Mouse (Mus musculus) ES-Bruce4 (cell line): ENCODE measurements at regions not wholly inside any gene's neighbourhood (a gene's known extent, or its start where the extent isn't known, plus 50 kb on each side); places are given as distances from the start of the nearest gene placed in this dataset.

ENCODE experiments used
- H3K27ac ChIP-seq: 2 replicates; pipeline ENCODE4 v1.5.1; 2012; ENCODE audit warnings: low read length, inconsistent platforms; ENCODE audit not compliant: insufficient read depth
- H3K27me3 ChIP-seq: 2 replicates; pipeline ENCODE4 v1.6.1; 2012; ENCODE audit warnings: mild to moderate bottlenecking, low read length, inconsistent platforms; ENCODE audit not compliant: control insufficient read depth, poor library complexity, insufficient read depth, severe bottlenecking
- H3K36me3 ChIP-seq: 2 replicates; pipeline ENCODE4 v1.6.1; 2012; ENCODE audit warnings: inconsistent platforms, mild to moderate bottlenecking, low read length, moderate library complexity; ENCODE audit not compliant: control insufficient read depth, poor library complexity, insufficient read depth, severe bottlenecking
- H3K4me1 ChIP-seq: one replicate; pipeline ENCODE4 v1.8.1; 2011; ENCODE audit warnings: low read length; ENCODE audit not compliant: control insufficient read depth, insufficient read depth
- H3K4me3 ChIP-seq: 2 replicates; pipeline ENCODE4 v1.5.1; 2011; ENCODE audit warnings: low read depth, mild to moderate bottlenecking, low read length
- H3K9ac ChIP-seq: 2 replicates; pipeline ENCODE4 v1.6.1; 2012; ENCODE audit warnings: low read depth, mild to moderate bottlenecking, inconsistent platforms; ENCODE audit not compliant: poor library complexity, severe bottlenecking
- H3K9me3 ChIP-seq: replicated peaks from 2 replicates; pipeline ENCODE4 v1.6.1; 2012; ENCODE audit warnings: mild to moderate bottlenecking, low read length, inconsistent platforms; ENCODE audit not compliant: control insufficient read depth, poor library complexity, insufficient read depth, severe bottlenecking
- CTCF ChIP-seq: IDR thresholded peaks from one replicate; pipeline ENCODE4 v1.8.1; 2011; ENCODE audit warnings: low read depth, low read length
- EP300 ChIP-seq: IDR thresholded peaks from 2 replicates; pipeline ENCODE4 v1.6.1; 2011; ENCODE audit warnings: low read depth, low read length; ENCODE audit not compliant: insufficient read depth
- POLR2A ChIP-seq: IDR thresholded peaks from one replicate; pipeline ENCODE4 v1.8.1; 2011; ENCODE audit warnings: low read length; ENCODE audit not compliant: insufficient read depth

DNA sequence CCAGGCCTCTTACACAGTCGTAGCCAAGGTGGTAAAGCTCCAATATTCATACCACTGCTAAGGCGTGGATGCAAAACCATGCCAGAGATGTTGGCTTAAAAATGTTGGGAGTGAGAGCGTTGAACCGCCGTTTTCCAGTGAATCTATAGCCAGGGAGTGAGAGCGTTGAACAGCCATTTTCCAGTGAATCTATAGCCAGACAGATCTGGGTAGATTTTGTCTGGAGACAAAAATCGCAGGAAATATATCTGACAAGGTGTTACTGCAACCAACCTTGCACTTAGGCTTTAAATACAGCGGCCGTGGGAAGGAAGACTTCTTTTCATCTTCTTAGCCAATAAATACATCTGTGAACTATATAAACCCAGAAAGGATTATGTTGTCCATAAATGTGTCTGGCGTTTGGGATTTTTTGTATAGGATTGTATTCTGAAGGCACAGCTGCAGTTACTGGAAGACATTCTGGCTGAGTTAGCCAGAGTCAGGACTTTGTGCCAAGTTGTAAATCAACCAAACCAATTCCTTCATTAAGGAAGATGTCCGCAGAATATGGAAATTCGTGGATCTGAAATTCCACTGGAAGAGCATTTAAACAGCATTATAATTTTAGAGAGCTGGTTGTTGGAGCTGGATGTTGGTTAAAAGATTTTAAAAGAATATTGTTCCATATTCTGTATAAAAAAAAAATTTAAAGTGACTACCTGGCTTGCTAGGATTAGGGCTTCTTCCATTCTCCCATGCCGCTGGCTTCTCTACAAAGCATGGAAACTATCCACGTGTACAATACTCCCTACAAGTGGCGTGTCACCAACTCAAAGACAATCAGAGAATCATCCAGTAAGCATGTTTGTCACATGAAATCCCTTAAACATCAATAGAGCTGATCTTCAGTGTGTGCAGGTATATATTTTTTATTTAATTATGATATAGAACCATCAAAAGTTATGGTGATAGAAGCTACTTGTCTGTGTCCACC is 75.8 kb upstream of the Cpm start:
- no peaks in the 10 kb centered on the region for H3K9me3 ChIP-seq

DNA sequence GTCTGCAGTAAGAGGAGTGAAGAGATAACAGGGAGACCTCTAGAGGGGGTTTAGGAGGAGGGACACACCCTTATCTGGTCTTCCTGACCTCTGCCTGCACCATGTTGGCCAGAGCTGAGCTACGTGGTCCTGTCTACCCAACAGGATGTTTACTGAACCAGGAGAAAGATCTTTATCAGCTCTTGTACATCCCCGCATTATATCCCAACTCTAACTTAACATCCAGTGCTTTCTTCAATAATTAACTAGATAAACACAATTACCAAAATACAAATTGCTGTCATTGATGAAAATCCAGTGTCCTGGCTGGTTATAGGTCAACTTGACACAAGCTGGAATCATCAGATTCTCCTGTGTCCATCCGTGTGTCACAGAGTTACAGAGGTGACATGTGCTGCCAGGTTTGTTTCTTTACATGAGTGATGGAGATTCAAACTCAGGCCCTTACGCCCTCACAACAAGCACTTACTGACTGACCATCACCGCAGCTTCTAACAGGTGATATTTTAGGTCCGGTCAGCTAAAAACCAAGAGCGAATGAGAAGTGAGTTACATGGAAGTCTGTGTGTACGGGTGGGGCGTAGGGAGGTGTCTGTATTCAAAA is 77.1 kb upstream of the Cpm start:
- TF ChIP-seq EP300 (no peak), CTCF (no peak), POLR2A (no peak)
- Histone ChIP-seq H3K27me3 (no peaks in the 10 kb centered on the region), H3K4me1 (no peaks in the 10 kb centered on the region), H3K9ac (no peak overlapping the region), H3K9me3 (no peaks in the 10 kb centered on the region), H3K27ac (no peak overlapping the region), H3K4me3 (no peak overlapping the region), H3K36me3 (no peaks in the 10 kb centered on the region)

More for the DNA sequence above, 75.8 kb upstream of the Cpm start:
- H3K27ac ChIP-seq = no peak overlapping the region
- no peaks in the 10 kb centered on the region for H3K4me1 ChIP-seq
- H3K36me3 ChIP-seq = no peaks in the 10 kb centered on the region
- no peak for TF ChIP-seq EP300
- TF ChIP-seq POLR2A = no peak
- no peak for TF ChIP-seq CTCF
- no peak overlapping the region for H3K4me3 ChIP-seq
- no peaks in the 10 kb centered on the region for H3K27me3 ChIP-seq
- H3K9ac ChIP-seq = no peak overlapping the region

- no peak for TF ChIP-seq CTCF
Observed at GRCm38 (mm10) chr10:117551234-117552048, 77.9 kb upstream of the Cpm start.

DNA sequence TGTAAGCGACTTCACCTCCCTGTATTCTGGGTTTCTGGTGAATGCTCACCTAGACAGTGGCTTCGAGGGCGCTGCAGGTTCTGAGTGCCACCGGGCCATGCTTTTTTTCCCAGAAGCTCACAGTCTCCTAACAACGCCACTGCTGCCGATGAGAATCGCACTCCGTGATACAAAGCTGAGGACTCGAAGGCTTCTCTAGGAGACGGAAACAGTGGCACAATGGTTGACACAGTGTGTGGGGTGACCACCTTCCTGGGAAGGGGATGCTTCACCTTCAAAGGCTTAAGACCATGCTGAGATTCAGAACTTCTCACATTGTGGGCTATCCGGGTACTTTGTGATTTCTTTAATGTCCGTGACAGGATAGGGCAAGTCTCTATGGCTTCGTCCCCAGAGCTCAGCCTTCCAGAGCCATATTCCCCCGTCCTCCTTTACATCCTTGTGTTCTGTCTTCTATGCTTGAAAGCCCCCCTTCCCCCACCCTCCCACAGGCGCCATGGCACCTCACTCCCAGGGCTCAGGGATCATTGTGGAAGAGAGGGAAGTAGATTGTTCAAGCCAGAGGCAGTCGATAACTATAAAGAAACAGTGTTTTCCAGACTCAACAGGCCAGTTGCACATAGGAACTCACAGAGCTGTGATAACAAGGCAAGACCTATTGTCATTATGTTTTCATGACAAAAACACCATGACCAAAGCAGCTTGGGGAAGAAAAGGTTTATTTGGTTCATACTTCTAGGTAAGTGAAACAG is 79.3 kb upstream of the Cpm start:
- Histone ChIP-seq H3K9me3 (no peaks in the 10 kb centered on the region), H3K36me3 (no peaks in the 10 kb centered on the region), H3K9ac (no peak overlapping the region), H3K27me3 (no peaks in the 10 kb centered on the region), H3K4me1 (no peaks in the 10 kb centered on the region), H3K27ac (no peak overlapping the region), H3K4me3 (no peak overlapping the region)
- TF ChIP-seq EP300 = no peak
- no peak for TF ChIP-seq POLR2A
- TF ChIP-seq CTCF = no peak

More at GRCm38 (mm10) chr10:117551234-117552048, 77.9 kb upstream of the Cpm start:
- no peaks in the 10 kb centered on the region for H3K9me3 ChIP-seq
- H3K27me3 ChIP-seq = no peaks in the 10 kb centered on the region
- no peak overlapping the region for H3K4me3 ChIP-seq
- H3K4me1 ChIP-seq = no peaks in the 10 kb centered on the region
- H3K27ac ChIP-seq = no peak overlapping the region
- no peaks in the 10 kb centered on the region for H3K36me3 ChIP-seq
- no peak overlapping the region for H3K9ac ChIP-seq

GRCm38 (mm10) chr10:117549506-117549830 is 79.8 kb upstream of the Cpm start:
- no peaks in the 10 kb centered on the region for H3K36me3 ChIP-seq
- no peaks in the 10 kb centered on the region for H3K27me3 ChIP-seq
- no peak overlapping the region for H3K9ac ChIP-seq
- no peak overlapping the region for H3K27ac ChIP-seq
- TF ChIP-seq POLR2A = no peak
- no peak for TF ChIP-seq CTCF
- TF ChIP-seq EP300 = no peak
- no peak overlapping the region for H3K4me3 ChIP-seq
- H3K4me1 ChIP-seq = no peaks in the 10 kb centered on the region
- H3K9me3 ChIP-seq = no peaks in the 10 kb centered on the region
